Mouse (Mus musculus) left cerebral cortex, adult 2 months (tissue): ENCODE results near the gene Csf3r. TPM values are rescaled to one million over a fixed set of nuclear protein-coding genes. Genes with fewer than 3 reads are reported as not detected.
A peak's percentile ranks its signal among the peaks of the same experiment; 100 is the strongest.
"Not testable (repeated sequence)": the region's sequence is repeated elsewhere in the genome, so short reads cannot be mapped to it uniquely, and the experiment has no call there.

Experiments used
- DNase-seq, 2 experiments: peaks; one replicate each; pipeline ENCODE4 v3.0.0; 2021 to 2022; ENCODE audit warnings: low spot score in 2 of 2, mixed read lengths in 1 of 2; ENCODE audit errors: extremely low spot score in 1 of 2
- H3K27ac ChIP-seq: fragments of 200-600 bp; 2 replicates; pipeline ENCODE4 v1.8.1; 2022
- H3K4me3 ChIP-seq: fragments of 200-600 bp; 2 replicates; pipeline ENCODE4 v1.8.1; 2022
- CTCF ChIP-seq: fragments of 200-600 bp; IDR thresholded peaks from 2 replicates; pipeline ENCODE4 v1.8.1; 2022; ENCODE audit warnings: antibody characterized with exemption, mild to moderate bottlenecking, moderate library complexity
- intact Hi-C: fragments of 180-260 bp; cut with DNase I; formaldehyde crosslinking; loops from one replicate; pipeline ENCODE4 v1.15.1; 2025
- long read RNA-seq, 2 experiments: library from polyadenylated mRNA; stranded (forward); transcript quantifications; one replicate each; pipeline ENCODE4 v2.0.0; 2021; ENCODE audit warnings: borderline mapping rate in 2 of 2
- total RNA-seq, 2 experiments: library from RNA; stranded (reverse); gene quantifications; 2 replicates each; pipeline ENCODE4 v1.2.3; 2021

Gene Csf3r
- total RNA-seq: 1 to 10 TPM; 5.1 to 8.1 TPM
- long read RNA-seq, experiment 1, partial matches to known transcripts: 1 of 11 reads
- long read RNA-seq, experiment 1, other reads (novel, unspliced or antisense): 6 of 11 reads
- long read RNA-seq, experiment 2, partial matches to known transcripts: 2 of 10 reads
- long read RNA-seq, experiment 2, other reads (novel, unspliced or antisense): 6 of 10 reads

DNA sequence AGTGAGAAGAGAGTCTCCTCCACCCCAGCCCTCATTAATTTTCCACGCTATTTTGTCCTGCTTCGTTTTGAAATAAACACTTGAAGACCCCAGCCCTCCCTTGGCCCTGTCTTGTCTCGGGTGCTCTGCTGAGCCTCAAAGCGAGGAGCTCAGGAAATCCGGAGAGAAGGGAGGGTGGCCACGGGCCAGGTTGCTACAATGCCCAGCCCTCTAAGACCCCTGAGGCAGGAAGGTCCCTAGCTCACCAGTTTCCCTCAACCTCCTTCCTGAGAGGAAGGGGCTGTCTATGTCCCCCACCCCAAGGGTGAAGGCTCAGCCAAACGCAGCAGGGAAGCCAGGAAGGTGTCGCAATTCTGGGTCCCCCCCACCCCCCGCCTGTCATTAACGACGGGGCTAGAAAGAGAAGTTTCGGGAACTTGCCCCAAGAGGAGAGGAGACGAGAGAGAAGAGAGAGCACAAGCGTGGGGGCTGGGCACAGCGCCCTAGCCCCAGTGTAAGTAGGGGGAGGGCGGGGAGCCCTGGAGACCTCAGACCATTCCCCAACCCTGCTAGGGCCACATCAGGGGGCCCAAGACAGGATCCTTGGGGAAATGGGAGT, at the start of gene Csf3r:
Gene Csf3r (plus strand): TSS at position 248 of the 598 bp plus-strand sequence.
- Histone ChIP-seq H3K27ac (peak within 1 kb of the TSS; percentile 19), H3K4me3 (0 out of 2 replicates have a peak within 1 kb of the TSS, but pooled peaks have one; percentile 13)
- no peak for DNase-seq
- no peak for TF ChIP-seq CTCF
- intact Hi-C loops: no loop called here

GRCm38 (mm10) chr4:125977768-125978167, 46.6 kb upstream of the Csf3r start:
- H3K4me3 ChIP-seq: no peak overlapping the region
- H3K27ac ChIP-seq: no peak overlapping the region
- DNase-seq: no peak
- intact Hi-C loops: no loop called here
- no peak for TF ChIP-seq CTCF

- no peak for DNase-seq
- Histone ChIP-seq H3K4me3 (no peak overlapping the region), H3K27ac (no peak overlapping the region)
- intact Hi-C loops: no loop called here
- no peak for TF ChIP-seq CTCF
These were observed 41.1 kb upstream of the Csf3r start for GRCm38 (mm10) chr4:125983279-125983678.

GRCm38 (mm10) chr4:125985703-125986102, 38.6 kb upstream of the Csf3r start:
- DNase-seq, H3K27ac ChIP-seq, H3K4me3 ChIP-seq, intact Hi-C loops: not testable (repeated sequence)

GRCm38 (mm10) chr4:125987071-125987470, 37.3 kb upstream of the Csf3r start:
- Histone ChIP-seq H3K27ac (no peak overlapping the region), H3K4me3 (no peak overlapping the region)
- TF ChIP-seq CTCF: no peak
- no peak for DNase-seq
- intact Hi-C loops: no loop called here

GRCm38 (mm10) chr4:125989061-125989460, 35.3 kb upstream of the Csf3r start:
- no peak for DNase-seq
- intact Hi-C loops: no loop called here
- no peak for TF ChIP-seq CTCF
- Histone ChIP-seq H3K27ac (no peak overlapping the region), H3K4me3 (no peak overlapping the region)

DNA sequence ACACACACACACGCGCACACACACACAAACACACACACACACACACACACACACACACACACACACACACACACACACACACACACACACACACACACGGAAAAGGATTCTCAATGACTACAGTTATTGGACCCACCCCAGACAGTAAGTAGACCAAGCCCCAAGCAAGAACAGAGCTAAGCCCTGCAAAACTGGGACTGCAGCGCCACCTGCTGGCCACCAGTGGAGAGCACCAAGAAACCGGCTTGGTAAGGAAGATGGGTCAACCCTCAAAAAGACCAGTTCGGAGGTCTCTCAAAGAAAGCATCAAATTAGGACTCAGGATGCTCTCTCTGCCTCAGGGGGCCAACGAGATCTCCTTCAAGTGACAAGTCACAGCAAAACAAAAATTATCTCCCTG, 34.2 kb upstream of the Csf3r start:
- Histone ChIP-seq H3K27ac (no peak overlapping the region), H3K4me3 (no peak overlapping the region)
- TF ChIP-seq CTCF: peak; percentile 78
- intact Hi-C loops: no loop called here
- DNase-seq: peak; percentile 64 to 69

GRCm38 (mm10) chr4:125992206-125992605, 32.1 kb upstream of the Csf3r start:
- H3K27ac ChIP-seq: no peak overlapping the region
- no peak overlapping the region for H3K4me3 ChIP-seq
- no peak for TF ChIP-seq CTCF
- intact Hi-C loops: no loop called here
- no peak for DNase-seq

DNA sequence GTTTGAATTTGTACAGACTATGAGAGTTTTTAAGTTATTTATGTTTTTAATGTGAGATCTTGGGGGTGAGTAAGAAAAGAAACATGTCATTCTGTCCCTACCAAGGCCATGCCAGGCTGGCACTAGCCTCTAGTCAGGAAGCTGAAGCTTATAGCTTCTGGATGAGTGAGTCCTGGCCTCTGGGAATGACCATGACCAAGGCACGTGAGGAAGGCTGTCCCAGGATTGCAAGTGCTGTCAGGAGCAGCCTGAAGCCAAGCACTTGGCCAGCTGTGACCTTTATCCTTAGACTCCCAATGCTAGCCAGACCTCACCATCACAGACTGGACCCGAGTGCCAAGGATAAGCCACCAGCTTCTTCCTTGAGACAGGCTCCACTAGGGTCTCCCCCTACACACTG, 31.4 kb upstream of the Csf3r start:
- no peak overlapping the region for H3K4me3 ChIP-seq
- intact Hi-C loops: no loop called here
- no peak for DNase-seq
- H3K27ac ChIP-seq: no peak overlapping the region
- no peak for TF ChIP-seq CTCF

DNA sequence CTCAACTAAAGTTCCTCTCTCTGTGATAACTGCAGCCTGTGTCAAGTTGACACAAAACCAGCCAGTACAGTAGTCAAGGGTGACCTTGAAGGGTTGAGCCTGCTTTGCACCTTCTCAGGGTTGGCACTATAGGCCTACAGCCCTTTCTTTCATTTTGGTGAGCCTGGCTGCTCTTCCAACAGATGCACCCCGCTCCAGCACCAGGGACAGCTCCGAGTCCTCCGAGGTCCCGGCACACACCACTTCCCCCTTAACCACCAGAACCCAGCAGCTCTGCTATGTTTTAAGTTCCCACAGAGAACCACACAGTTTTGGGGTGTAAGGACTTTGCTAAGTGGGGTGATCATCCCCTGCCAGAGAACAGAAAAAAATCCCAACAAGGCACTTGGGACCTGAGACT, 27.8 kb upstream of the Csf3r start:
- Histone ChIP-seq H3K4me3 (no peak overlapping the region), H3K27ac (no peak overlapping the region)
- intact Hi-C loops: no loop called here
- TF ChIP-seq CTCF: no peak
- DNase-seq: no peak

DNA sequence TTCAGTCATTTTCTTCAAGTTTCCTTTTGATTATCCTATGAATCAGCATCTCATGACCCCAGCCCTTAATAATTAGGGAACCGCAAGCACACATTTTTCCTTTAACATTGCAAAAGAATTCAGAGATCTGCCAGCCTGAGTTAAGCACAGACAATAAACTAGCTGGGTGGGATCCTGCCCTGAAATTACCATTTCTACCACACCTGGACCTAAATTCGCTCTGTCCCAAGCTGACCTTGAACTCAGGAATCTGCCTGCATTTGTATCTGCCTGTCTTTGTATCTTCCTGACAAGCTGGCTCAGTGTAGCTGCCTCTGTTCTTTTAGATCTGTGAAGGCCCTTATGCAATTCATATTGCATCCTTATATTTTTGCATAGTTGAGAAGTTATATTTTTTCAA, 26.5 kb upstream of the Csf3r start:
- intact Hi-C loops: no loop called here
- no peak for DNase-seq

GRCm38 (mm10) chr4:126001311-126002199, 22.8 kb upstream of the Csf3r start:
- TF ChIP-seq CTCF: no peak
- no peak overlapping the region for H3K4me3 ChIP-seq
- H3K27ac ChIP-seq: no peak overlapping the region
- DNase-seq: no peak
- intact Hi-C loops: no loop called here

More for the DNA sequence above, 26.5 kb upstream of the Csf3r start:
- H3K27ac ChIP-seq: no peak overlapping the region
- no peak for TF ChIP-seq CTCF
- H3K4me3 ChIP-seq: no peak overlapping the region
